Mouse (Mus musculus): ENCODE results near the gene Nr6a1. TPM values are rescaled to one million over a fixed set of nuclear protein-coding genes. Genes with fewer than 3 reads are reported as not detected.

Nr6a1 gene
- polyA plus RNA-seq, 2 experiments: 0.90 to 1.2 TPM

GRCm38 (mm10) chr2:38704336-38704735 is 223.2 kb downstream of the Nr6a1 start:
- ATAC-seq (ENCODE audit: insufficient read depth) (no peak), DNase-seq (ENCODE audit: low read depth in 3 of 3, low spot score in 3 of 3) (no peak)
- no peaks in the 10 kb centered on the region for H3K36me3 ChIP-seq (replicated peaks; ENCODE audit: control insufficient read depth, insufficient read depth, low read depth)
- WGBS (ENCODE audit: insufficient replicate concordance): 57% methylated on average over 9 of the region's 9 CpGs
- no peak overlapping the region for H3K4me2 ChIP-seq (ENCODE audit: low read depth)
- no peak overlapping the region for H3K27ac ChIP-seq
- no peak overlapping the region for H3K9ac ChIP-seq (replicated peaks)
- no peaks in the 10 kb centered on the region; a peak in 1 of 4 replicates for H3K4me1 ChIP-seq (replicated peaks; ENCODE audit: control insufficient read depth in 2 of 2, insufficient read depth in 2 of 2, low read length in 1 of 2)
- H3K27me3 ChIP-seq (ENCODE audit: control insufficient read depth, insufficient read depth, low read length): peaks cover 34% of the 10 kb centered on the region
- H3K4me3 ChIP-seq (ENCODE audit: insufficient read depth in 1 of 2, low read depth in 2 of 2, low read length in 2 of 2): no peak overlapping the region
- TF ChIP-seq EP300 (IDR thresholded peaks at IDR 0.05; ENCODE audit: low read depth): no peak
- TF ChIP-seq CTCF (IDR thresholded peaks at IDR 0.05; ENCODE audit: low read depth): no peak
- no peaks in the 10 kb centered on the region for H3K9me3 ChIP-seq (ENCODE audit: control insufficient read depth, low read length)

- Histone ChIP-seq H3K4me1 (replicated peaks; ENCODE audit: control insufficient read depth in 2 of 2, insufficient read depth in 2 of 2, low read length in 1 of 2) (no peaks in the 10 kb centered on the region; a peak in 1 of 4 replicates), H3K9ac (replicated peaks) (no peak overlapping the region), H3K9me3 (ENCODE audit: control insufficient read depth, low read length) (no peaks in the 10 kb centered on the region), H3K27ac (no peak overlapping the region), H3K36me3 (replicated peaks; ENCODE audit: control insufficient read depth, insufficient read depth, low read depth) (no peaks in the 10 kb centered on the region), H3K4me3 (ENCODE audit: insufficient read depth in 1 of 2, low read depth in 2 of 2, low read length in 2 of 2) (no peak overlapping the region), H3K4me2 (ENCODE audit: low read depth) (no peak overlapping the region), H3K27me3 (ENCODE audit: control insufficient read depth, insufficient read depth, low read length) (no peaks in the 10 kb centered on the region; the same call in 1 of the 2 replicates)
- DNase-seq (ENCODE audit: low read depth in 3 of 3, low spot score in 3 of 3) (no peak), ATAC-seq (ENCODE audit: insufficient read depth) (no peak)
- TF ChIP-seq EP300 (IDR thresholded peaks at IDR 0.05; ENCODE audit: low read depth) (no peak), CTCF (IDR thresholded peaks at IDR 0.05; ENCODE audit: low read depth) (peak; percentile 27; the same call in 1 of the 2 replicates)
- WGBS (ENCODE audit: insufficient replicate concordance): 38% methylated on average over 5 of the region's 5 CpGs
Measured at GRCm38 (mm10) chr2:38700177-38700576, 227.3 kb downstream of the Nr6a1 start.

GRCm38 (mm10) chr2:38698623-38699022 is 228.9 kb downstream of the Nr6a1 start:
- H3K36me3 ChIP-seq (replicated peaks; ENCODE audit: control insufficient read depth, insufficient read depth, low read depth): no peaks in the 10 kb centered on the region
- H3K4me2 ChIP-seq (ENCODE audit: low read depth): no peak overlapping the region
- no peak for ATAC-seq (ENCODE audit: insufficient read depth)
- no peak overlapping the region for H3K9ac ChIP-seq (replicated peaks)
- H3K27ac ChIP-seq: no peak overlapping the region
- DNase-seq (ENCODE audit: low read depth in 3 of 3, low spot score in 3 of 3): no peak
- H3K9me3 ChIP-seq (ENCODE audit: control insufficient read depth, low read length): no peaks in the 10 kb centered on the region
- 69% methylated on average over 5 of the region's 5 CpGs for WGBS (ENCODE audit: insufficient replicate concordance)
- no peak overlapping the region for H3K4me3 ChIP-seq (ENCODE audit: insufficient read depth in 1 of 2, low read depth in 2 of 2, low read length in 2 of 2)
- H3K27me3 ChIP-seq (ENCODE audit: control insufficient read depth, insufficient read depth, low read length): no peaks in the 10 kb centered on the region; the same call in 1 of the 2 replicates
- no peaks in the 10 kb centered on the region; a peak in 1 of 4 replicates for H3K4me1 ChIP-seq (replicated peaks; ENCODE audit: control insufficient read depth in 2 of 2, insufficient read depth in 2 of 2, low read length in 1 of 2)
- TF ChIP-seq EP300 (IDR thresholded peaks at IDR 0.05; ENCODE audit: low read depth) (no peak), CTCF (IDR thresholded peaks at IDR 0.05; ENCODE audit: low read depth) (no peak)

- ATAC-seq (ENCODE audit: insufficient read depth): no peak
- TF ChIP-seq CTCF (IDR thresholded peaks at IDR 0.05; ENCODE audit: low read depth) (no peak), EP300 (IDR thresholded peaks at IDR 0.05; ENCODE audit: low read depth) (no peak)
- 51% methylated on average over 27 of the region's 27 CpGs for WGBS (ENCODE audit: insufficient replicate concordance)
- Histone ChIP-seq H3K9me3 (ENCODE audit: control insufficient read depth, low read length) (no peaks in the 10 kb centered on the region), H3K27ac (no peak overlapping the region), H3K4me2 (ENCODE audit: low read depth) (no peak overlapping the region), H3K9ac (replicated peaks) (no peak overlapping the region), H3K4me3 (ENCODE audit: insufficient read depth in 1 of 2, low read depth in 2 of 2, low read length in 2 of 2) (no peak overlapping the region), H3K36me3 (replicated peaks; ENCODE audit: control insufficient read depth, insufficient read depth, low read depth) (no peaks in the 10 kb centered on the region), H3K4me1 (replicated peaks; ENCODE audit: control insufficient read depth in 2 of 2, insufficient read depth in 2 of 2, low read length in 1 of 2) (no peaks in the 10 kb centered on the region; a peak in 1 of 4 replicates), H3K27me3 (ENCODE audit: control insufficient read depth, insufficient read depth, low read length) (no peaks in the 10 kb centered on the region; the same call in 1 of the 2 replicates)
- DNase-seq (ENCODE audit: low read depth in 3 of 3, low spot score in 3 of 3): no peak
Measured at GRCm38 (mm10) chr2:38697128-38698120, 230.1 kb downstream of the Nr6a1 start.

- WGBS (ENCODE audit: insufficient replicate concordance): 62% methylated on average over 9 of the region's 9 CpGs
- TF ChIP-seq CTCF (IDR thresholded peaks at IDR 0.05; ENCODE audit: low read depth): no peak
- TF ChIP-seq EP300 (IDR thresholded peaks at IDR 0.05; ENCODE audit: low read depth): no peak
- no peaks in the 10 kb centered on the region; a peak in 1 of 4 replicates for H3K4me1 ChIP-seq (replicated peaks; ENCODE audit: control insufficient read depth in 2 of 2, insufficient read depth in 2 of 2, low read length in 1 of 2)
Measured at GRCm38 (mm10) chr2:38695770-38696169, 231.7 kb downstream of the Nr6a1 start.

More at GRCm38 (mm10) chr2:38695770-38696169, 231.7 kb downstream of the Nr6a1 start:
- Histone ChIP-seq H3K9me3 (ENCODE audit: control insufficient read depth, low read length) (no peaks in the 10 kb centered on the region), H3K27ac (no peak overlapping the region), H3K36me3 (replicated peaks; ENCODE audit: control insufficient read depth, insufficient read depth, low read depth) (no peaks in the 10 kb centered on the region), H3K9ac (replicated peaks) (no peak overlapping the region), H3K27me3 (ENCODE audit: control insufficient read depth, insufficient read depth, low read length) (no peaks in the 10 kb centered on the region; the same call in 1 of the 2 replicates), H3K4me3 (ENCODE audit: insufficient read depth in 1 of 2, low read depth in 2 of 2, low read length in 2 of 2) (no peak overlapping the region), H3K4me2 (ENCODE audit: low read depth) (no peak overlapping the region)
- DNase-seq (ENCODE audit: low read depth in 3 of 3, low spot score in 3 of 3) (no peak), ATAC-seq (ENCODE audit: insufficient read depth) (no peak)
